Mouse (Mus musculus) brain, embryonic 14.5 days (tissue): ENCODE data around the gene Fam160a1.

Source experiments
- CTCF ChIP-seq: fragments of 200-500 bp; IDR thresholded peaks from 2 replicates; pipeline ENCODE4 v1.5.1; 2012; ENCODE audit warnings: inconsistent platforms, mild to moderate bottlenecking, moderate library complexity, borderline replicate concordance; ENCODE audit not compliant: insufficient read depth, insufficient read length; ENCODE audit errors: extremely low read depth
- POLR2A ChIP-seq: fragments of 200-500 bp; IDR thresholded peaks from 2 replicates; pipeline ENCODE4 v1.6.1; 2012; ENCODE audit warnings: mild to moderate bottlenecking, inconsistent platforms, borderline replicate concordance; ENCODE audit not compliant: poor library complexity, insufficient read depth, insufficient read length, severe bottlenecking; ENCODE audit errors: extremely low read depth

GRCm38 (mm10) chr3:85679960-85680359 lies 137.1 kb downstream of the Fam160a1 start:
- no peak for TF ChIP-seq CTCF
- TF ChIP-seq POLR2A = no peak
